Mouse (Mus musculus): Measurements from ENCODE around the gene Il6ra. TPM values are rescaled to one million over a fixed set of nuclear protein-coding genes. Genes with fewer than 3 reads are reported as not detected.

The Il6ra gene
- polyA plus RNA-seq, 1 experiment = 1.9 TPM

DNA sequence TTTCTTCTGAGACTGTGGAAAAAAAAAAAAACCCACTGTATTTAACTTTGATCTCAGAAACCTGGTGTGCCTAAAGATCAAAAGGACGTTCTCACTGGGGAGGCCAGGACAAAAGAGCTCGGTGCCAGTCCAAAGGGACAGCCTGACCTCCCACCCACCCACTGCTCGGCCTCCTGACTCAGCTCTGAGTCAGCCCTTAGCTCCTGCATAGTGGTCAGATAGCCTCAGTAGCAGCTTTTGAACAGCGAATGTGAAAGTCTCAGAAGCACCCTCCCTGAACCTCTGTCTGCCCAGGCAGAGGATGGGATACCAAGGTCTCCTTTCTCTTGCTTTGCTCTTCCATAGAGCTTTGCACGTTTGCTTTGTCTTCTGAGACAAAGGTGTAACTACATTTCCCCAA lies 16.4 kb downstream of the Il6ra start:
- Histone ChIP-seq H3K4me1 (ENCODE audit: control insufficient read depth, insufficient read depth, low read length) (peaks cover 25% of the 10 kb centered on the region), H3K4me3 (ENCODE audit: insufficient read depth, low read length) (no peak overlapping the region), H3K27ac (ENCODE audit: insufficient read depth, low read length) (peak overlapping the region; percentile 87)
- TF ChIP-seq CTCF (IDR thresholded peaks at IDR 0.05; ENCODE audit: borderline replicate concordance, insufficient read depth, low read length) (no peak), POLR2A (IDR thresholded peaks at IDR 0.05; ENCODE audit: low read depth, low read length) (peak; percentile 45; the same call in 1 of the 2 replicates)

GRCm38 (mm10) chr3:89892517-89893106 lies 20.4 kb downstream of the Il6ra start:
- peaks cover 19% of the 10 kb centered on the region for H3K4me1 ChIP-seq (ENCODE audit: control insufficient read depth, insufficient read depth, low read length)
- H3K27ac ChIP-seq (ENCODE audit: insufficient read depth, low read length) = no peak overlapping the region
- no peak overlapping the region for H3K4me3 ChIP-seq (ENCODE audit: insufficient read depth, low read length)
- TF ChIP-seq CTCF (IDR thresholded peaks at IDR 0.05; ENCODE audit: borderline replicate concordance, insufficient read depth, low read length) = no peak
- TF ChIP-seq POLR2A (IDR thresholded peaks at IDR 0.05; ENCODE audit: low read depth, low read length) = no peak

- peaks cover 11% of the 10 kb centered on the region for H3K4me1 ChIP-seq (ENCODE audit: control insufficient read depth, insufficient read depth, low read length)
- H3K27ac ChIP-seq (ENCODE audit: insufficient read depth, low read length) = no peak overlapping the region
- H3K4me3 ChIP-seq (ENCODE audit: insufficient read depth, low read length) = no peak overlapping the region
- TF ChIP-seq CTCF (IDR thresholded peaks at IDR 0.05; ENCODE audit: borderline replicate concordance, insufficient read depth, low read length) (no peak), POLR2A (IDR thresholded peaks at IDR 0.05; ENCODE audit: low read depth, low read length) (no peak)
Measured at GRCm38 (mm10) chr3:89891696-89892095, 21.3 kb downstream of the Il6ra start.

- Histone ChIP-seq H3K4me3 (ENCODE audit: insufficient read depth, low read length) (no peak overlapping the region), H3K4me1 (ENCODE audit: control insufficient read depth, insufficient read depth, low read length) (0 out of 2 replicates have a peak, but pooled peaks cover 2% of the 10 kb centered on the region), H3K27ac (ENCODE audit: insufficient read depth, low read length) (no peak overlapping the region)
- TF ChIP-seq CTCF (IDR thresholded peaks at IDR 0.05; ENCODE audit: borderline replicate concordance, insufficient read depth, low read length) (no peak), POLR2A (IDR thresholded peaks at IDR 0.05; ENCODE audit: low read depth, low read length) (no peak)
Measured at GRCm38 (mm10) chr3:89889841-89890430, 23.1 kb downstream of the Il6ra start.

- Histone ChIP-seq H3K27ac (ENCODE audit: insufficient read depth, low read length) (no peak overlapping the region), H3K4me1 (ENCODE audit: control insufficient read depth, insufficient read depth, low read length) (no peaks in the 10 kb centered on the region), H3K4me3 (ENCODE audit: insufficient read depth, low read length) (no peak overlapping the region)
- TF ChIP-seq CTCF (IDR thresholded peaks at IDR 0.05; ENCODE audit: borderline replicate concordance, insufficient read depth, low read length) = no peak
- TF ChIP-seq POLR2A (IDR thresholded peaks at IDR 0.05; ENCODE audit: low read depth, low read length) = no peak
Measured at GRCm38 (mm10) chr3:89887582-89888230, 25.3 kb downstream of the Il6ra start.

GRCm38 (mm10) chr3:89885766-89886165 lies 27.2 kb downstream of the Il6ra start:
- H3K27ac ChIP-seq (ENCODE audit: insufficient read depth, low read length) = no peak overlapping the region
- TF ChIP-seq CTCF (IDR thresholded peaks at IDR 0.05; ENCODE audit: borderline replicate concordance, insufficient read depth, low read length) = no peak
- TF ChIP-seq POLR2A (IDR thresholded peaks at IDR 0.05; ENCODE audit: low read depth, low read length) = no peak
- no peaks in the 10 kb centered on the region for H3K4me1 ChIP-seq (ENCODE audit: control insufficient read depth, insufficient read depth, low read length)
- no peak overlapping the region for H3K4me3 ChIP-seq (ENCODE audit: insufficient read depth, low read length)

GRCm38 (mm10) chr3:89883582-89884041 lies 29.4 kb downstream of the Il6ra start:
- Histone ChIP-seq H3K27ac (ENCODE audit: insufficient read depth, low read length) (no peak overlapping the region), H3K4me3 (ENCODE audit: insufficient read depth, low read length) (no peak overlapping the region), H3K4me1 (ENCODE audit: control insufficient read depth, insufficient read depth, low read length) (0 out of 2 replicates have a peak, but pooled peaks cover 4% of the 10 kb centered on the region)
- TF ChIP-seq POLR2A (IDR thresholded peaks at IDR 0.05; ENCODE audit: low read depth, low read length) = no peak
- no peak for TF ChIP-seq CTCF (IDR thresholded peaks at IDR 0.05; ENCODE audit: borderline replicate concordance, insufficient read depth, low read length)

- no peak overlapping the region for H3K27ac ChIP-seq (ENCODE audit: insufficient read depth, low read length)
- H3K4me3 ChIP-seq (ENCODE audit: insufficient read depth, low read length) = no peak overlapping the region
- TF ChIP-seq POLR2A (IDR thresholded peaks at IDR 0.05; ENCODE audit: low read depth, low read length) (no peak), CTCF (IDR thresholded peaks at IDR 0.05; ENCODE audit: borderline replicate concordance, insufficient read depth, low read length) (no peak)
- 0 out of 2 replicates have a peak, but pooled peaks cover 4% of the 10 kb centered on the region for H3K4me1 ChIP-seq (ENCODE audit: control insufficient read depth, insufficient read depth, low read length)
Measured at GRCm38 (mm10) chr3:89882556-89883181, 30.3 kb downstream of the Il6ra start.

- no peak for TF ChIP-seq POLR2A (IDR thresholded peaks at IDR 0.05; ENCODE audit: low read depth, low read length)
- no peak for TF ChIP-seq CTCF (IDR thresholded peaks at IDR 0.05; ENCODE audit: borderline replicate concordance, insufficient read depth, low read length)
- H3K27ac ChIP-seq (ENCODE audit: insufficient read depth, low read length) = peak overlapping the region; percentile 66
- H3K4me3 ChIP-seq (ENCODE audit: insufficient read depth, low read length) = no peak overlapping the region
Measured at GRCm38 (mm10) chr3:89880036-89880851, 32.8 kb downstream of the Il6ra start.

More at GRCm38 (mm10) chr3:89880036-89880851, 32.8 kb downstream of the Il6ra start:
- H3K4me1 ChIP-seq (ENCODE audit: control insufficient read depth, insufficient read depth, low read length) = 0 out of 2 replicates have a peak, but pooled peaks cover 4% of the 10 kb centered on the region
